Mouse (Mus musculus) forebrain, embryonic 12.5 days (tissue): ENCODE results near the gene Cep170b. TPM values are rescaled to one million over a fixed set of nuclear protein-coding genes. Genes with fewer than 3 reads are reported as not detected.
A peak's percentile ranks its signal among the peaks of the same experiment; 100 is the strongest.

Source experiments
- ATAC-seq: fragments of 200-750 bp; cut with Nextera tagmentation; 2 replicates; pipeline ENCODE4 v1.8.0; 2017; ENCODE audit warnings: moderate TSS enrichment; ENCODE audit not compliant: low FRiP score
- H3K27ac ChIP-seq: fragments of 300-500 bp; sonication (generic); 2 replicates; pipeline ENCODE4 v1.5.1; 2016; ENCODE audit warnings: mild to moderate bottlenecking
- H3K27me3 ChIP-seq: fragments of 300-500 bp; sonication (generic); 2 replicates; pipeline ENCODE4 v1.6.1; 2016; ENCODE audit warnings: mild to moderate bottlenecking
- H3K36me3 ChIP-seq: fragments of 300-500 bp; sonication (generic); replicated peaks from 2 replicates; pipeline ENCODE4 v1.6.1; 2016; ENCODE audit warnings: mild to moderate bottlenecking
- H3K4me1 ChIP-seq: fragments of 300-500 bp; sonication (generic); 2 replicates; pipeline ENCODE4 v1.6.1; 2016
- H3K4me2 ChIP-seq: fragments of 300-500 bp; sonication (generic); 2 replicates; pipeline ENCODE4 v1.6.1; 2016; ENCODE audit warnings: mild to moderate bottlenecking, moderate library complexity
- H3K4me3 ChIP-seq: fragments of 300-500 bp; sonication (generic); replicated peaks from 2 replicates; pipeline ENCODE4 v1.5.1; 2016; ENCODE audit warnings: mild to moderate bottlenecking
- H3K9ac ChIP-seq: fragments of 300-500 bp; sonication (generic); 2 replicates; pipeline ENCODE4 v1.6.1; 2016; ENCODE audit warnings: mild to moderate bottlenecking
- H3K9me3 ChIP-seq: fragments of 300-500 bp; sonication (generic); 2 replicates; pipeline ENCODE4 v1.6.1; 2016
- WGBS: fragments of 180-500 bp; shearing (Covaris S2); methylation state at CpG from one replicate; pipeline ENCODE4 v1.1.7; 2016; 5-methylcytosine and 5-hydroxymethylcytosine counted together
- polyA plus RNA-seq: library from polyadenylated mRNA; unstranded; fragments of >200 nt; fragmentation: Nextera tagmentation; extraction: Ambion mirVana; gene quantifications from 2 replicates; pipeline ENCODE4 v1.2.1, GENCODE M21; 2016

The Cep170b gene
- polyA plus RNA-seq, 1 experiment from 2014 or later, result 16.3 TPM

DNA sequence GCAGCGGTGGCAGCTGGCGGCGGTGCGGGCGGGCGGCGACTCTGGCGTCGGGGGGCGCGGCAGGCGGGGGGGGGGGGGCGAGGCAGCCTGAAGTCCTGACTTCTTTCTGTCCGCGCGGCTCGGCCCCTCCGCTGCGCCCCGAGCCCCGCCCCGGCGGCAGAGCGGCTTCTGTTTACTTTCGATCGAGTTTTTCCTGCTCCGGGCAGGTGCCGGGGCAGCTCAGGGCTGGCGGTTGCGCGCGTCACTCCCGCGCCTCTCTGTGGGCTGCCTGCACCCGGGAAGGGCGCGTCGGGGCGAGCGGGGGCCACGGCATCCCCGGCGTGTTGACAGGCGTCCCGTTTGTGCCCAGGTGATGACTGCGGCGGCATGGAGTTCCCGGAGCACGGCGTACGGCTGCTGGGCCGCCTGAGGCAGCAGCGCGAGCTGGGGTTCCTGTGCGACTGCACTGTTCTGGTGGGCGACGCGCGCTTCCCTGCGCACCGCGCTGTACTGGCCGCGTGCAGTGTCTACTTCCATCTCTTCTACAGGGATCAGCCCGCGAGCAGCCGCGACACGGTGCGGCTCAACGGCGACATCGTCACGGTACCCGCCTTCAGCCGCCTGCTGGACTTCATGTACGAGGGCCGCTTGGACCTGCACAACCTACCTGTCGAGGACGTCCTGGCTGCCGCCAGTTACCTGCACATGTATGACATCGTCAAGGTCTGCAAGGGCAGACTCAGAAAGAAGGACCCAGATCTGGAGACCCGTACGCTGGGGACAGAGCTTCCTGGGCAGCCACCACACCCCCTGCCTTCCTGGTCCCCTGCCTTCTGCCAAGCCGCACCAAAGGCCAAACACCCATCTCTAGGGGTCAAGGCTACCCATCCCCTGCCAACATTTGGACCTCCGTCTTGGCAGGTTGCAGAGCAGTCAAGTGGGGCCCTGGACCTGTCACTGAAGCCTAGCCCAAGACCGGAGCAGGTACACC, 40.9 kb upstream of the Cep170b start:
- peak overlapping the region; percentile 94 for H3K4me2 ChIP-seq
- no peaks in the 10 kb centered on the region for H3K36me3 ChIP-seq
- H3K9ac ChIP-seq, result peak overlapping the region; percentile 71
- peak overlapping the region; percentile 68 for H3K4me3 ChIP-seq
- no peaks in the 10 kb centered on the region for H3K9me3 ChIP-seq
- H3K27ac ChIP-seq, result no peak overlapping the region
- H3K4me1 ChIP-seq, result peaks cover 44% of the 10 kb centered on the region
- peak; percentile 18; the same call in 1 of the 2 replicates for ATAC-seq
- peaks cover 64% of the 10 kb centered on the region for H3K27me3 ChIP-seq
- WGBS, result 4% methylated on average over 68 of the region's 87 CpGs

DNA sequence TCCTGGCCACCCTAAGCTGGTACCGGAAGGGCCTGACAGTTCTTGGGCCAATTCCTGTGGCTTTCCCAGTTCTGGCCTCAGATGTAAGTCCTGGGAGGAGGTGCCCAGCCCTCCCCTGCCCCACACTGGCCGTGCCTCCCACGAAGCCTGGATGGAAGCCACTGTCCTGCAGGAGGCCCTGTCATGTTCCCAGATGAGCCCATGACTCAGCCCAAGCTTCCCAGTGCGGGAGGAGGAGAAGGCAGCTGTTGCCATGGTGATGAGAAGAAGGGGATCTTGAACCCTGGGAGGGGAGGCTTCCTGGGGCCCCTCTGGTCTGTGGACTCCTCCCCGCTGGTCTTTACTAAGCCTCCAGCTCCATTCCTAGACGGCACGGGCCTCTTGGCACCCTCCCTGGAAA, 36.9 kb upstream of the Cep170b start:
- Histone ChIP-seq H3K36me3 (no peaks in the 10 kb centered on the region), H3K27ac (no peak overlapping the region), H3K27me3 (peaks cover 50% of the 10 kb centered on the region), H3K9me3 (no peaks in the 10 kb centered on the region), H3K4me3 (no peak overlapping the region), H3K4me2 (no peak overlapping the region), H3K9ac (no peak overlapping the region), H3K4me1 (peaks cover 19% of the 10 kb centered on the region)
- ATAC-seq, result no peak
- WGBS, result 54% methylated on average over 7 of the region's 7 CpGs

GRCm38 (mm10) chr12:112688458-112688857, 31.8 kb upstream of the Cep170b start:
- no peaks in the 10 kb centered on the region for H3K36me3 ChIP-seq
- H3K9ac ChIP-seq, result no peak overlapping the region
- no peak for ATAC-seq
- H3K4me3 ChIP-seq, result no peak overlapping the region
- no peaks in the 10 kb centered on the region for H3K9me3 ChIP-seq
- whole genome bisulfite sequencing, result 86% methylated on average over 15 of the region's 15 CpGs
- H3K27me3 ChIP-seq, result 0 out of 2 replicates have a peak, but pooled peaks cover under 1% of the 10 kb centered on the region
- peaks cover 14% of the 10 kb centered on the region for H3K4me1 ChIP-seq
- no peak overlapping the region for H3K4me2 ChIP-seq
- no peak overlapping the region for H3K27ac ChIP-seq

GRCm38 (mm10) chr12:112693185-112694126, 26.8 kb upstream of the Cep170b start:
- Histone ChIP-seq H3K9ac (peak overlapping the region; percentile 88), H3K9me3 (no peaks in the 10 kb centered on the region), H3K27me3 (peaks cover 3% of the 10 kb centered on the region; the same call in 1 of the 2 replicates), H3K4me2 (peak overlapping the region; percentile 79), H3K4me3 (peak overlapping the region; percentile 73), H3K4me1 (peaks cover 21% of the 10 kb centered on the region), H3K36me3 (no peaks in the 10 kb centered on the region), H3K27ac (peak overlapping the region; percentile 88)
- ATAC-seq, result peak; percentile 94
- WGBS, result 3% methylated on average over 50 of the region's 54 CpGs

DNA sequence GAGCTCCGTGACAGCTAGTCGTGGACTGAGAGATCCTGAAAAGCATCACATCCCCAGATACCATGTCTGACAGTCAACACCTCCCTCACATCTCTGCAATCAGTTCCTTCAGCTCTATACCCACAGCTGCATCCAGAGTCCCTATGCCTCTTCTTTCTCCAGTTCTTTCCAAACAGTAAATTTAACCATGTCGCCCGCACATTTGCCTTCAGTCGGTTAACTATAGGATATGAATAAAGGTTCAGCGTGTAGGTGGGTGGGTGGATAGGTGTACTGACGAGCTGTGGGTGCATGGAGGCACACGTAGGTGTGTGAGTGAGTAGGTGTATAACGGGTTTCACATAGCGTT, 26.2 kb upstream of the Cep170b start:
- Histone ChIP-seq H3K4me2 (peak overlapping the region; percentile 79), H3K4me1 (peaks cover 21% of the 10 kb centered on the region), H3K9ac (peak overlapping the region; percentile 88), H3K9me3 (no peaks in the 10 kb centered on the region), H3K27me3 (peaks cover 8% of the 10 kb centered on the region; the same call in 1 of the 2 replicates), H3K4me3 (peak overlapping the region; percentile 73), H3K27ac (peak overlapping the region; percentile 88), H3K36me3 (no peaks in the 10 kb centered on the region)
- peak; percentile 22 for ATAC-seq
- WGBS, result 86% methylated on average over 10 of the region's 10 CpGs

GRCm38 (mm10) chr12:112696806-112697425, 23.3 kb upstream of the Cep170b start:
- Histone ChIP-seq H3K36me3 (no peaks in the 10 kb centered on the region), H3K27me3 (peaks cover 31% of the 10 kb centered on the region), H3K4me2 (no peak overlapping the region), H3K4me1 (peaks cover 30% of the 10 kb centered on the region), H3K4me3 (no peak overlapping the region), H3K9me3 (no peaks in the 10 kb centered on the region), H3K9ac (no peak overlapping the region), H3K27ac (no peak overlapping the region)
- 89% methylated on average over 3 of the region's 3 CpGs for WGBS
- ATAC-seq, result no peak

- Histone ChIP-seq H3K4me1 (peaks cover 10% of the 10 kb centered on the region; the same call in 1 of the 2 replicates), H3K36me3 (no peaks in the 10 kb centered on the region), H3K27ac (no peak overlapping the region), H3K27me3 (peaks cover 33% of the 10 kb centered on the region), H3K9me3 (no peaks in the 10 kb centered on the region), H3K4me3 (no peak overlapping the region), H3K4me2 (0 out of 2 replicates have a peak overlapping the region, but pooled peaks have one; percentile 6), H3K9ac (peak overlapping the region; percentile 21; the same call in 1 of the 2 replicates)
- WGBS, result 22% methylated on average over 15 of the region's 15 CpGs
- no peak for ATAC-seq
Observed at GRCm38 (mm10) chr12:112700522-112700921, 19.7 kb upstream of the Cep170b start.

GRCm38 (mm10) chr12:112702374-112703320, 17.6 kb upstream of the Cep170b start:
- ATAC-seq, result no peak
- H3K36me3 ChIP-seq, result no peaks in the 10 kb centered on the region
- no peak overlapping the region for H3K9ac ChIP-seq
- 82% methylated on average over 6 of the region's 6 CpGs for WGBS
- peaks cover 13% of the 10 kb centered on the region; the same call in 1 of the 2 replicates for H3K4me1 ChIP-seq
- peaks cover 45% of the 10 kb centered on the region for H3K27me3 ChIP-seq
- H3K4me3 ChIP-seq, result no peak overlapping the region
- no peak overlapping the region for H3K4me2 ChIP-seq
- no peaks in the 10 kb centered on the region for H3K9me3 ChIP-seq
- H3K27ac ChIP-seq, result no peak overlapping the region

GRCm38 (mm10) chr12:112706704-112707572, 13.3 kb upstream of the Cep170b start:
- Histone ChIP-seq H3K27ac (no peak overlapping the region), H3K4me2 (peak overlapping the region; percentile 36), H3K4me1 (peaks cover 3% of the 10 kb centered on the region; the same call in 1 of the 2 replicates), H3K4me3 (no peak overlapping the region), H3K27me3 (peaks cover 31% of the 10 kb centered on the region), H3K9ac (no peak overlapping the region), H3K36me3 (no peaks in the 10 kb centered on the region), H3K9me3 (no peaks in the 10 kb centered on the region)
- WGBS, result 16% methylated on average over 32 of the region's 32 CpGs
- ATAC-seq, result peak; percentile 85

GRCm38 (mm10) chr12:112707573-112707869, 12.7 kb upstream of the Cep170b start:
- no peak overlapping the region for H3K27ac ChIP-seq
- ATAC-seq, result peak; percentile 42; the same call in 1 of the 2 replicates
- peak overlapping the region; percentile 36; the same call in 1 of the 2 replicates for H3K4me2 ChIP-seq
- no peaks in the 10 kb centered on the region for H3K36me3 ChIP-seq
- H3K9me3 ChIP-seq, result no peaks in the 10 kb centered on the region
- H3K4me1 ChIP-seq, result peaks cover 3% of the 10 kb centered on the region; the same call in 1 of the 2 replicates
- peaks cover 29% of the 10 kb centered on the region for H3K27me3 ChIP-seq
- H3K4me3 ChIP-seq, result no peak overlapping the region
- no peak overlapping the region for H3K9ac ChIP-seq
- WGBS, result 23% methylated on average over 8 of the region's 8 CpGs
